In the genomic region with DNA sequence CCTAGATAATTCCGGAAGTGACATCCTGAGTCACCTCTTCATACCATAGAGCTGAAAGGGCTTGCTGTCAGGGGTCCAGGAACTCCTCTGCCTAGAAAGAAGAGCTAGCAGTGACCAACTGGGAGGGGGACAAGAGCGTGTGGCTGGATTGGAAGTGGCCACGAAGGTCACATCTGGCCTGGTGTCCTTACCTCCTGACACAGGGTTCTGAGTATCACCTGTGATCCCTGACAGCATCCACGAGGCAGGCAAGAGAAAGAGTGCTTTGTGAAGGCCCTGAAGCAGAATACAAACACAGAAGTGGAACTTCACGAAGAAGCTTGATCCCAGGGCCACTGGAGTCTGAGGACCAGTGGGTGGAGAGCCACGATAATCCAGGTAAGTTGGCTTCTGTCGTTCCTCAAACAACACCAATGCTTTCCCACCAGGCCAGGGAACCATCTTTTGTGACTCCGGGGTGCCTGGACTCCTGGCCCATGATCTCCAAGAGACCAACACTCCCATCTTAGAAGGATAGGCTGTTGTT, we compare ENCODE assay signal across 27 mouse cellular contexts. TPM values are rescaled to one million over a fixed set of nuclear protein-coding genes. Genes with fewer than 3 reads are reported as not detected.
A peak's percentile ranks its signal among the peaks of the same experiment; 100 is the strongest.
DNase-seq lines count a peak whose midpoint lies in the region; ATAC-seq and TF ChIP-seq lines count a peak whose summit lies in the region.
"Not testable (repeated sequence)": the region's sequence is repeated elsewhere in the genome, so short reads cannot be mapped to it uniquely, and the experiment has no call there.
"Had no signal": no experiment of that assay in that cellular context is flagged by ENCODE, and none has a peak within 500 bp of the region (broad histone marks: within the 10 kb centered on the region; RNA-seq: fewer than 3 reads in every experiment).

A gene (plus strand): TSS at position 51 of the 526 bp plus-strand sequence.

- not testable (repeated sequence) for H3K9me3 ChIP-seq in heart, postnatal 0 days (replicated peaks; ENCODE audit: control insufficient read depth, low read length)

- H3K4me3 ChIP-seq in heart, postnatal 0 days (ENCODE audit: low read depth, low read length), result not testable (repeated sequence)

- ATAC-seq in heart, postnatal 0 days (ENCODE audit: insufficient read depth, low read depth), result not testable (repeated sequence)

- WGBS in heart, postnatal 0 days, result 67% methylated on average over 8 of the region's 8 CpGs

- not testable (repeated sequence) for H3K36me3 ChIP-seq in heart, postnatal 0 days (replicated peaks; ENCODE audit: control insufficient read depth, insufficient read depth, low read length)

- DNase-seq in CD4-positive helper T cell, adult 2 months (ENCODE audit: low read depth, low spot score), result peak; percentile 1
- peak; percentile 21 to 52 for DNase-seq in adrenal gland, postnatal 4 days (ENCODE audit: low spot score in 2 of 2)
- DNase-seq in gastrocnemius, postnatal 14 days, result peak; percentile 20
- peak; percentile 3 for DNase-seq in heart, postnatal 0 days (ENCODE audit: low spot score)
- peak; percentile 25 for DNase-seq in layer of hippocampus, adult 11-12 months (ENCODE audit: low spot score)
- peak; percentile 45 to 80 for DNase-seq in spleen, postnatal 4 days (ENCODE audit: low spot score in 2 of 2)
- DNase-seq in urinary bladder, adult 2 months (ENCODE audit: low spot score), result peak; percentile 48

- intact Hi-C loops in gastrocnemius, postnatal 14 days (cut with DNase I; ENCODE audit: low total_unique reads), result not testable (repeated sequence)

- not testable (repeated sequence) for TF ChIP-seq EP300 in heart, postnatal 0 days (IDR thresholded peaks at IDR 0.05; ENCODE audit: low read depth)

- not testable (repeated sequence) for H3K27ac ChIP-seq in heart, postnatal 0 days (ENCODE audit: low read depth)

- not testable (repeated sequence) for H3K4me1 ChIP-seq in heart, postnatal 0 days (ENCODE audit: control insufficient read depth, insufficient read depth)

- not testable (repeated sequence) for H3K9ac ChIP-seq in heart, postnatal 0 days (replicated peaks; ENCODE audit: low read depth, low read length)

- H3K4me2 ChIP-seq in heart, postnatal 0 days (ENCODE audit: low read depth, low read length), result not testable (repeated sequence)

- not testable (repeated sequence) for H3K27me3 ChIP-seq in heart, postnatal 0 days (ENCODE audit: control insufficient read depth, insufficient read depth, low read length)

- not testable (repeated sequence) for TF ChIP-seq CTCF in heart, postnatal 0 days (IDR thresholded peaks at IDR 0.05; ENCODE audit: low read depth)

RNA-seq across cellular contexts. Expression of the gene that starts here (rescaled TPM):
- not detected for total RNA-seq in adrenal gland, postnatal 4 days (2021)
- not detected for total RNA-seq in gastrocnemius, postnatal 14 days (2021)
- total RNA-seq in heart, postnatal 0 days (2014; rRNA removed; ENCODE audit: low replicate concordance), result not detected in 2 replicates
- not detected in 2 replicates for polyA plus RNA-seq in heart, postnatal 0 days (2015; fragmentation: Nextera tagmentation; extraction: Ambion mirVana)
- polyA plus RNA-seq in urinary bladder, adult 2 months (2012; rRNA removed), result not detected in 2 replicates
- total RNA-seq: adrenal gland, adult 2 months; gastrocnemius, adult 8-10 months; heart, adult 2 months; heart, postnatal 4 days; left cerebral cortex, postnatal 14 days; megakaryocyte progenitor cell, adult 5-6 weeks; midbrain, postnatal 0 days had no signal
- polyA plus RNA-seq: adrenal gland, adult 2 months; embryonic facial prominence, embryonic 13.5 days; erythroblast, embryonic 14.5 days; forebrain, embryonic 13.5 days; heart, adult 2 months; heart, embryonic 15.5 days; hindbrain, embryonic 14.5 days; inflammation-experienced regulatory T-cells, adult 6 months; limb, embryonic 12.5 days; liver, embryonic 11.5 days; liver, postnatal 0 days; lung, postnatal 0 days; midbrain, embryonic 11.5 days; midbrain, postnatal 0 days; neural tube, embryonic 15.5 days; stomach, postnatal 0 days had no signal

Comparison
In these comparisons a context has a peak if more than half of its experiments do, and no peak if none do; other contexts are left out.
1. Peak in DNase-seq in adrenal gland, postnatal 4 days; RNA of the gene not detected or under 1 TPM.
2. Peak in DNase-seq in gastrocnemius, postnatal 14 days; RNA of the gene not detected or under 1 TPM.
3. Peak in DNase-seq in heart, postnatal 0 days; RNA of the gene not detected or under 1 TPM.
4. Peak in DNase-seq in urinary bladder, adult 2 months; RNA of the gene not detected or under 1 TPM.
5. DNase-seq: peak in every context shown above with its lines; median percentile 62 in spleen, postnatal 4 days; 48 in urinary bladder, adult 2 months; 36 in adrenal gland, postnatal 4 days; 25 in layer of hippocampus, adult 11-12 months; 20 in gastrocnemius, postnatal 14 days; 3 in heart, postnatal 0 days; 1 in CD4-positive helper T cell, adult 2 months.